Mouse (Mus musculus): ENCODE results near the gene Zfp64. TPM values are rescaled to one million over a fixed set of nuclear protein-coding genes. Genes with fewer than 3 reads are reported as not detected.

The Zfp64 gene
- polyA plus RNA-seq, 1 experiment from 2014 or later = 44.6 TPM

DNA sequence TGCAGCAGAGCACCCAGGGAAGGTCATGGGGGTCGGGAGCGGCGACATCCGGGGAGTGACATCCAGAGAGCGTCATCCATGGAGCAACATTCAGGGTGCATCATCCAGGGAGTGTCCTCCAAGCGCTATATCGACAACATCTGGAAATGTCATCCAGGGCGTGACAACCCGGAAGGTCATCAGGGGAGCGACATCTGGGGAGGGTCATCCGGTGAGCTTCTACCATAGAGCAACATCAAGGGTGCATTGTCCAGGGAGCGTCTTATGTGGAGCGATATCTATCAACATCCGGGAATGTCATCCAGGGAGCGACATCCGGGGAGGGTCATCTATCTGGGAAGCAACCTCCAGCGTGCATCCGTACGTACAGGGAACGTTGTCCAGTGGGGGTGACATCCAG, 14.7 kb upstream of the Zfp64 start:
- H3K4me3 ChIP-seq = no peak overlapping the region
- 92% methylated on average over 20 of the region's 20 CpGs for WGBS
- no peaks in the 10 kb centered on the region for H3K36me3 ChIP-seq (replicated peaks)

DNA sequence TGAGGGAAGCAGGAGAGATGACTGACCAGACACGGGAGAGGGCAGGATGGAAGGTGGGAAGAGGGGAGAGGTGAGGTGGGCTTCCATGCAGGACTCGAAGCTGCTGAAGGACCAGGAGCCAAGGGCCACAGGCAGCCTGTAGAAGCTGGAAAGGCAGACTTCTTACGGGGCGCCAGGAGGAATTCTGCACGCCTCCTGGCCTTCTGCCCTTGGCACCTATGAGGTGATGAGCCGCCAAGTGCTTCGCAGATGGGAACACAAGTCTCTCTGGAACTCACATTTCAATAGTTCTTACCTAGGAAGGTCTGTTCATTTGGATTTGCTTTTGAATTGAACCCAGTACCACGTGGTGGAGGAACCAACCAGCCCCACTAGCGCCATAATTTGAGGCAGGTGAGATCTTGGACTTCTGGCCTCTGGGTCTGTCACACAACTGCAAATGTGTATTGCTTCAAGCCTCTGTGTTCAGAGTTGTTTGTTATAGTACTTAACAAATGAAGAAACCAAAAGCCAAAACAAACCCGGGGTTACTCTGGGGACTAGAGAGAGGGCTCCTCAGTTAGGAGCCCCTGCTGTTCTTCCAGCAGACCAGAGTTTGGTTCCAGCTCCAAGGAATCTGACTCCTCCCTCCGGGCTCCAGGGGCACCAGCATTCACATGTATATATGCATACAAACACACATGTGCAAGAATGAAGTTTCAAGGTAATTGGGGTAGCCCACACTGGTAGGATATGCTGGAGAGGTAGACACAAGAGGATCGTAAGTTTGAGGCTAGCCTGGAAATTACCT, 12.9 kb upstream of the Zfp64 start:
- no peaks in the 10 kb centered on the region for H3K4me1 ChIP-seq
- H3K9me3 ChIP-seq = peaks cover 18% of the 10 kb centered on the region; the same call in 1 of the 2 replicates
- no peaks in the 10 kb centered on the region for H3K36me3 ChIP-seq (replicated peaks)
- no peak overlapping the region for H3K4me3 ChIP-seq
- no peak overlapping the region for H3K27ac ChIP-seq (replicated peaks)
- 85% methylated on average over 12 of the region's 12 CpGs for WGBS
- DNase-seq (ENCODE audit: low spot score) = no peak
- H3K27me3 ChIP-seq (replicated peaks; ENCODE audit: low read depth, poor library complexity, severe bottlenecking) = no peaks in the 10 kb centered on the region

More for the DNA sequence above, 14.7 kb upstream of the Zfp64 start:
- Histone ChIP-seq H3K27me3 (replicated peaks; ENCODE audit: low read depth, poor library complexity, severe bottlenecking) (no peaks in the 10 kb centered on the region), H3K4me1 (no peaks in the 10 kb centered on the region), H3K9me3 (peaks cover 8% of the 10 kb centered on the region; the same call in 1 of the 2 replicates), H3K27ac (replicated peaks) (no peak overlapping the region)
- DNase-seq (ENCODE audit: low spot score) = no peak

DNA sequence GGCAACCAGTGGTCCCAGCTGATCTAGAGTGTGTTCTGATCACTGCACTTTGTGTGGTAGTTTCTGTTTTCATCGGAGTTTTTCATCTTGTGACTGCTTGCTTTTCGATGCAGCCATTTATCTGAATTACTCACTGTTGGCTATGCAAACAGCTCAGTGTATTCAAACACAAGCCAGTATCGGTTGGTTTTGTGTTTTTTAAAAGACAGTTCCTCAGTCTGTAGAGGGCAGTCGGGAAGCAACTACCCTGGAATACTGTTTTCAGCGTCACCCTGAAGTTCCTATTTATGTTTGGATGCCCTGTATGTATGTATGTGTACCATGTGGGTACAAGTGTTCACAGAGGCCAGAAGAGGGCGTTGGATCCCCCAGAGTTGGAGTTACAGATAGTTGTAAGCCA, 11.1 kb upstream of the Zfp64 start:
- no peak overlapping the region for H3K4me3 ChIP-seq
- no peak overlapping the region for H3K27ac ChIP-seq (replicated peaks)
- WGBS = 86% methylated on average over 6 of the region's 6 CpGs
- H3K27me3 ChIP-seq (replicated peaks; ENCODE audit: low read depth, poor library complexity, severe bottlenecking) = no peaks in the 10 kb centered on the region
- H3K36me3 ChIP-seq (replicated peaks) = no peaks in the 10 kb centered on the region
- DNase-seq (ENCODE audit: low spot score) = no peak
- no peaks in the 10 kb centered on the region for H3K4me1 ChIP-seq
- peaks cover 18% of the 10 kb centered on the region; the same call in 1 of the 2 replicates for H3K9me3 ChIP-seq

DNA sequence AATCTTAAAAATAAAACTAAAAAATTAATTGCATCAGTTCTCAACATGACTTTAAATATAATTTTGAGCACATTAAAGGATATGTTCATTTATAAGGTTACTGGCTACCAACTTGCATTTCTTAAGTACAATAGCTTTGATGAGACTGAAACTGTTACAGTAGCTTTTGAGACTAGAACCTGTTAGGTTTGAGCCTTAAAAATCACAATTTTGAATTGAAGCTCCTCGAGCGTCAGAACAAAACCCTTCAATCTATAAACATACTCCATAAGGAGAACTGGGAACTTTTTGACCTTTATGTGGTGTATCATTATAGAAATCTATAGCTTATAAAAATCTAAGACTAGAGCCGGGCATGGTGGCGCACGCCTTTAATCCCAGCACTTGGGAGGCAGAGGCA, 9.5 kb upstream of the Zfp64 start:
- Histone ChIP-seq H3K27ac (replicated peaks) (no peak overlapping the region), H3K36me3 (replicated peaks) (no peaks in the 10 kb centered on the region), H3K4me1 (no peaks in the 10 kb centered on the region), H3K9me3 (peaks cover 18% of the 10 kb centered on the region; the same call in 1 of the 2 replicates), H3K4me3 (no peak overlapping the region), H3K27me3 (replicated peaks; ENCODE audit: low read depth, poor library complexity, severe bottlenecking) (no peaks in the 10 kb centered on the region)
- no peak for DNase-seq (ENCODE audit: low spot score)
- 96% methylated on average over 5 of the region's 5 CpGs for WGBS

DNA sequence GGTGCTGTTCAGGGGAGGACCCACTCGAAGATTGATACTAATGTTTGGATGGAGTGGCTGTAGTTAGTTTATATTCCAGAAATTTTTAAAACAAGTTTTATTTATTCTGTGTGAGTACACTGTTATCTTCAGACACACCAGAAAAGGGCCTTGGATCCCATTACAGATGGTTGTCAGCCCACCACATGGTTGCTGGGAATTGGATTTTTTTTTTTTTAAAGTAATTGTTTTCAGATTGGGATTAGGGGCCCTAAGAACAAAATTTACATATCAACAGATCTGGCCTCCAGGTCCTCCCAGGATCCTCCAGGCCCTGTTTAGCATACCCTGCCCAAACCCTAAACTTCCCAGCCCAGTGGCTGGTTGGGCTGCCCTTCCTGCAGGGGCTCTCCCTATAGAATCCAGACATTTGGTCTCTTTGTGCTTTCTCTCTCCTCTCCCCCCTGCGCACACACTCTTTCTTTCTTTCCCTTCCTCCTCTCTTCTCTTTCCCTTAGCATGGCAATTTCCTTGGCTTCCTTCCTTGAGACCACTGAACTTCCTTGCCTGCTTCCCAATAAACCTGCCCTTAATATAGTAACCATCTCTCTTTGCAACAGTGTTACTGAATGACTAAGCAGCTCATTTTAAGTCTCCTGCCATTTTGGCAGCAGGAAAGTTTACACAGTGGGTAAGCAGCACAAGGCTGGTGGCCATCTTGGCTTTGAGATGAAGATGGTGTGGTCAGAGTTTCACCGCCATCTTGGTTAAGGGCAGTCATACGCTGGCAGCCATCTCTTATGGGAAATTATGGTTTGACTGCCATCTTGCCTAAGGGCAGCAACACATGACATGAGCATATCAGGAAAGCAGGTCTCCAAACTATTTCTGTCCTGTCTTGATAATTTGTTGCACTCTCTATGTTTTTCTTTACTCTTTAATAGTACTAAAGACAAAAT, 6.6 kb upstream of the Zfp64 start:
- peaks cover 18% of the 10 kb centered on the region; the same call in 1 of the 2 replicates for H3K9me3 ChIP-seq
- no peaks in the 10 kb centered on the region for H3K4me1 ChIP-seq
- no peaks in the 10 kb centered on the region for H3K36me3 ChIP-seq (replicated peaks)
- no peaks in the 10 kb centered on the region for H3K27me3 ChIP-seq (replicated peaks; ENCODE audit: low read depth, poor library complexity, severe bottlenecking)
- DNase-seq (ENCODE audit: low spot score) = no peak
- 89% methylated on average over 4 of the region's 4 CpGs for WGBS
- H3K27ac ChIP-seq (replicated peaks) = no peak overlapping the region
- no peak overlapping the region for H3K4me3 ChIP-seq

DNA sequence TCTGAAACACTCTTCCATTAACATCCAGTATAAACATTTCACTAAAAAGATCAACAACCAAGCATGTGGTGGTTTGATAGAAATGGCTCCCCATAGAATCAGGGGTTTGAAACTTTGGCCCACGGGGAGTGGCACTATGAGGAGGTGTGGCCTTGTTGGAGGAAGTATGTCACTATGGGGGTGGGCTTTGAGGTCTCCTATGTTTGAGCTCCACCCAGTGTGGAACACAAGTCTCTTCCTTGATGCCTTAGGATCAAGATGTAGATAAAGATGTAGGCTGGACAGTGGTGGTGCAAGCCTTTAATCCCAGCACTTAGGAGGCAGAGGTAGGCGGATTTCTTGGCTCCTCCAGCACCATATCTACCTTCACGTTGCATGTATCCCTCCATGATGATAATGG, 5.4 kb upstream of the Zfp64 start:
- peaks cover 2% of the 10 kb centered on the region for H3K4me1 ChIP-seq
- H3K4me3 ChIP-seq = no peak overlapping the region
- 89% methylated on average over 3 of the region's 3 CpGs for WGBS
- DNase-seq (ENCODE audit: low spot score) = no peak
- H3K36me3 ChIP-seq (replicated peaks) = no peaks in the 10 kb centered on the region
- H3K27ac ChIP-seq (replicated peaks) = no peak overlapping the region
- no peaks in the 10 kb centered on the region for H3K27me3 ChIP-seq (replicated peaks; ENCODE audit: low read depth, poor library complexity, severe bottlenecking)
- H3K9me3 ChIP-seq = peaks cover 16% of the 10 kb centered on the region; the same call in 1 of the 2 replicates

DNA sequence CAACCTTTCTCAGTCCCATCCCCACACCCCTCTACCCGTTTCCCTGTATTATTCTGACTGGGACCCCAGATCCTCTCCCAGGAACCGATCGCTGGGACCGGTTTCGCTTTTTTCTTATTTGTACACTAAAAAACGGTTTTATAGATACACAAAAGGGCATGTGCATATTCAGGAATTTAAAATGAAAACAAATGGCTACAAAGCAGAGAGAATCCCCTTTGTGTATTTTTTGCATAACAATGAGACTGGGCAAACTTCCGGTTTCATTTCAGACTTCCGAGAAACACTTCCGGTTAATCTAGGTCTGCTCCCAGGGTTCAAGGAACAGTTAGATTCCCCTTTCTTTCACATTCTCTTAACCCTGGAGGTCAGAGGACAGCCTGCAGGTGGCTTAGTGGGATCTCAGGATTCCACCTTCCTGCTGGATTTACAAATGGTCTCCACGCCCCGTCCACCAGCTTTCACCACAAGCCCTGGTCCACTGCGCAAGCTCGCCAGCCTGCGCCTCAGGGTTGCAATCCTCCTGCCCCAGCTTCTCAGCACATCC, 4.0 kb upstream of the Zfp64 start:
- no peak for DNase-seq (ENCODE audit: low spot score)
- H3K9me3 ChIP-seq = peaks cover 4% of the 10 kb centered on the region; the same call in 1 of the 2 replicates
- 84% methylated on average over 14 of the region's 14 CpGs for WGBS
- no peaks in the 10 kb centered on the region for H3K36me3 ChIP-seq (replicated peaks)
- H3K4me1 ChIP-seq = peaks cover 14% of the 10 kb centered on the region
- no peak overlapping the region for H3K27ac ChIP-seq (replicated peaks)
- no peaks in the 10 kb centered on the region for H3K27me3 ChIP-seq (replicated peaks; ENCODE audit: low read depth, poor library complexity, severe bottlenecking)
- H3K4me3 ChIP-seq = no peak overlapping the region

DNA sequence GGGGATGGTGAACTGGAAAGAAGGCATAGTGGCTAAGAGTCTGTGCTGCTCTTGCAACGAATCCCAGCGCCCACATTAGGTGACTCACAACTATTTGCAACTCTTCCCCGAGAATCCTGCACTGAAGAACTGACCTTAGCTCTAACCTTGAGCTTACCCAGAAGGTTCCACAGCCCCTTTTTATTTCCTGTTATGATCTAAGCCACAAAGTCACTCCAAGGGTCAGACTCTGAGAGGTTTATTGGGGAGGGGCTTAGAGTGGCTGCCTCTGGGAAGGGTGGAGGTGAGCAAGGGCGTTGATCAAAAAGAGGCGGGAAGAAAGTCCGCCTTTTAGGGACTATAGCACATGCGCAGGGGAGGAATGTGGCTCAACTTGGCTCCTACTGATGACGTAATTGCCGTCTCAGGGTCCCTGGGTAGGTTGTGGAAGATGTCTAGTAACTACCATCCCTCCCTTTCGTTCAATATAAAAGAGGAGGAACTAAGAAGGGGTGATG, 511 bp upstream of the Zfp64 start:
- H3K27me3 ChIP-seq (replicated peaks; ENCODE audit: low read depth, poor library complexity, severe bottlenecking) = no peaks in the 10 kb centered on the region
- H3K9me3 ChIP-seq = no peaks in the 10 kb centered on the region
- peak overlapping the region; percentile 98 for H3K4me3 ChIP-seq
- WGBS = 48% methylated on average over 10 of the region's 10 CpGs
- peak overlapping the region; percentile 88 for H3K27ac ChIP-seq (replicated peaks)
- H3K36me3 ChIP-seq (replicated peaks) = peaks cover 19% of the 10 kb centered on the region
- DNase-seq (ENCODE audit: low spot score) = peak; percentile 30
- peaks cover 24% of the 10 kb centered on the region for H3K4me1 ChIP-seq

DNA sequence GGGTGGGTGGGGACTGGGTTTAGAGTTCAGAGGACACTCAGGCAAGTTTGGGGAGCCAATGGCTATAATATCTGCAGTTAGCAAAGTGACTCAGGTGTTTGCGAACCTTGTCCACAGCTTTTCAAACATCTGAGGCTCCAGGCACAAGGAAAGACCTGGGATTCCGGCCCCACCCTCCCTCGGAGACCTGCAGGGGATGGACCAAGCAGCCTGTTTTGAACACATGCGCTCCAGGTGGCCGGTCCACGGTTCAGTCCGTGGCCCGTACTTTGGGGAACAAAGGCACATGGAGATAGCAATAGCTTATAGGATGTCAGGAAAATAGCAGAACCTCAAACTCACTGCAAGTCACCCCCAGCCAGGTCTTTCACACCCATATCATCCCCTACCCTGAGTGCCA, 1.0 kb downstream of the Zfp64 start:
- Histone ChIP-seq H3K4me1 (peaks cover 24% of the 10 kb centered on the region), H3K4me3 (peak overlapping the region; percentile 98), H3K27me3 (replicated peaks; ENCODE audit: low read depth, poor library complexity, severe bottlenecking) (no peaks in the 10 kb centered on the region), H3K9me3 (no peaks in the 10 kb centered on the region), H3K27ac (replicated peaks) (peak overlapping the region; percentile 88), H3K36me3 (replicated peaks) (peaks cover 34% of the 10 kb centered on the region)
- peak; percentile 30 for DNase-seq (ENCODE audit: low spot score)
- 8% methylated on average over 8 of the region's 8 CpGs for WGBS

DNA sequence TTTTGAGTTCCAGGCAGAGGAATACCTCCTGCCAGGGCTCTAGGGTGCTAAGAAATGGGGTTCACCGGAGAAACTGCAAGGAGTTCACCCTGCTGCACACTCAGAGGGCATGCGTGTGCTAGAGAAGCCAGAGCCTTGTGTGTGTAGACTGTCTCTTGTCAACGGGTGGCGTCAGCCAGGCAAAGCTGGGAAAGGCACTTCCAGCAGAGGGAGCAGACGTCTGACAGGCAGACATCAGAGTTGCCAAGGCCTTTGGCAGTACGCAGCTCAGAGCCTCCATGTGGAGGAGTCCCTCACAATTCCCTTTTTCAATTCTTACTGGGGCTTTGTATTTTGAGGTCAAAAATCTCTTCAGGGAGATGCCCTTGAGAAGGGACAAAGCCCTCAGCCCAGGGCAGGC, 6.9 kb downstream of the Zfp64 start:
- Histone ChIP-seq H3K27me3 (replicated peaks; ENCODE audit: low read depth, poor library complexity, severe bottlenecking) (no peaks in the 10 kb centered on the region), H3K27ac (replicated peaks) (no peak overlapping the region), H3K4me3 (no peak overlapping the region), H3K4me1 (peaks cover under 1% of the 10 kb centered on the region), H3K9me3 (no peaks in the 10 kb centered on the region), H3K36me3 (replicated peaks) (peaks cover 91% of the 10 kb centered on the region)
- whole genome bisulfite sequencing = 86% methylated on average over 6 of the region's 6 CpGs
- no peak for DNase-seq (ENCODE audit: low spot score)

DNA sequence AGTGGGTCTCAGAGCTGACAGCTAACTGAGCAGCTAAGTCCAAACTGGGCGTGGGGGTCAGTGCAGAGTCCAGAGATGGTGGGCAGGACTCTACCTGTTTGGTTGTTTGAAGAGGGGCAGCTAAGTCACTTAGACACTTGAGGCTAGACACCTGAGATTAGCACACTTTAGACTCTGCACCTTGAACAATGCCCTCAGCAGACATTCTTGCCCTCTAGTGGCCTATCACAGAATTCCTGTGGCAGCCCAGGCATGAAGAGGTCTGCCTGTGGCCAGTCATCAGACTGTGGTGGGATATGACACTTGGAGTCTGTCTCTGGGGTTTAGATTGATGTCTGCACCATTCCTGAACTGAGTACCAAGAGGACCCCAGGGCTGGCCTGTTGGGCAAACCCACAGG, 7.7 kb downstream of the Zfp64 start:
- 86% methylated on average over 1 of the region's 1 CpGs for WGBS
- peaks cover 98% of the 10 kb centered on the region for H3K36me3 ChIP-seq (replicated peaks)

DNA sequence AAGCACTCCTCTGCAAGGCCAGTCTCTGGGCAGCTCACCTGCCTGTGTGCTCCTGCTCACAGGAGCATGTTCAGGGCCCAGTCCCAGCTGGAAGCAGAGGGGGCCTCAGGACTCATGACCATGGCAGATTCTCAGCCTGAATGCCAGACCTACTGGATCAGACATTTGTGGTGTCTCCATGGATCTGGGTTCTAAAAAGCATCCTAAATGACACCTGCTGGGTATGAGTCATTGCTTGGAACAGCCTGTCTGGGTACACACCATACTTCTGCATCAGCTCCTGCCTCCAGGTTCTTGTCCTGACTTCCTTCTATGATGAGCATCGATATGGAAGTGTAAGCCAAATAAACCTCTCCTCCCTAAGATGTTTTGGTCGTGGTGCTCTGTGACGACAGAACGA, 11.4 kb downstream of the Zfp64 start:
- no peak for DNase-seq (ENCODE audit: low spot score)
- Histone ChIP-seq H3K9me3 (no peaks in the 10 kb centered on the region), H3K4me1 (no peaks in the 10 kb centered on the region), H3K36me3 (replicated peaks) (peaks cover 92% of the 10 kb centered on the region), H3K27ac (replicated peaks) (no peak overlapping the region), H3K4me3 (no peak overlapping the region), H3K27me3 (replicated peaks; ENCODE audit: low read depth, poor library complexity, severe bottlenecking) (no peaks in the 10 kb centered on the region)
- 95% methylated on average over 4 of the region's 4 CpGs for WGBS

More for the DNA sequence above, 7.7 kb downstream of the Zfp64 start:
- H3K9me3 ChIP-seq = no peaks in the 10 kb centered on the region
- no peaks in the 10 kb centered on the region for H3K4me1 ChIP-seq
- no peak for DNase-seq (ENCODE audit: low spot score)
- H3K4me3 ChIP-seq = no peak overlapping the region
- no peak overlapping the region for H3K27ac ChIP-seq (replicated peaks)
- no peaks in the 10 kb centered on the region for H3K27me3 ChIP-seq (replicated peaks; ENCODE audit: low read depth, poor library complexity, severe bottlenecking)
